Mouse (Mus musculus): ENCODE results near the gene Rab44. TPM values are rescaled to one million over a fixed set of nuclear protein-coding genes. Genes with fewer than 3 reads are reported as not detected.

Gene Rab44
- polyA plus RNA-seq, 1 experiment = 0.47 TPM

DNA sequence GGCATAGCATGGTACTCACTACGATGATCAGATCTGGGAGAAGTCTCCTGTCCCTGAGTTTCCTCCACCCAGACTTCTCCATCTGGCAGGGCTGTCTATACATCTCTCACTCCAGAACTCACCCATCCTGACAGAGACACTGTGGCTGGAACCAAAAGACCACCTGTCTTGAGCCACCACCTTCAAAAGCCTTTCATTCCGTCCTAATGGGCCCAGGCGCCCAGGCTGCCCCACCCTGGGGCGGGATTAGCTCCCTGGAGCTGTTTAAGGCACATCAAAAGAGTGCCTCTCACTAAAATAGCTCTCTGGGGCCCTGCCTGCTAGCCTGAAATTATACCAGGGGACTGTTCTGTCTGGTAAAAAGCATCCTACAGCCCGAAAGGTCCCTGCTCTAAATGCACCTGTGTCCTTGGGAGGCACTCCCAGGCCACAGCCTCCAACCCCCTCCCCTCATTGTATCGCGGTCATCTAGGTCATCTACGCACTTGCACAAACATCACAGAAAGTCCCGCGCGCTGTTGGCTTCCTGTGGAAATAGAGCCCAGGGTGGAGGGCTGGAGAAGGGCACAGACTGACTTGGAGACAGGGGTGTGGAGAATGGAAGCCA is 41.1 kb upstream of the Rab44 start:
- Histone ChIP-seq H3K4me3 (replicated peaks; ENCODE audit: insufficient read depth, low read depth, low read length) (no peak overlapping the region), H3K27me3 (ENCODE audit: control insufficient read depth, insufficient read depth, low read length) (no peaks in the 10 kb centered on the region), H3K4me1 (ENCODE audit: control insufficient read depth, insufficient read depth, low read length) (no peaks in the 10 kb centered on the region), H3K27ac (ENCODE audit: insufficient read depth, low read length) (peak overlapping the region; percentile 46; the same call in 1 of the 2 replicates)
- WGBS = 53% methylated on average over 11 of the region's 11 CpGs
- no peak for TF ChIP-seq POLR2A (IDR thresholded peaks at IDR 0.05; ENCODE audit: borderline replicate concordance, insufficient read depth, low read length)
- TF ChIP-seq CTCF (IDR thresholded peaks at IDR 0.05; ENCODE audit: borderline replicate concordance, insufficient read depth, low read depth, low read length) = no peak
- DNase-seq = no peak

- H3K27me3 ChIP-seq (ENCODE audit: control insufficient read depth, insufficient read depth, low read length) = no peaks in the 10 kb centered on the region
- WGBS = 38% methylated on average over 5 of the region's 5 CpGs
- no peaks in the 10 kb centered on the region for H3K4me1 ChIP-seq (ENCODE audit: control insufficient read depth, insufficient read depth, low read length)
- no peak overlapping the region for H3K4me3 ChIP-seq (replicated peaks; ENCODE audit: insufficient read depth, low read depth, low read length)
- peak overlapping the region; percentile 49; the same call in 1 of the 2 replicates for H3K27ac ChIP-seq (ENCODE audit: insufficient read depth, low read length)
- TF ChIP-seq CTCF (IDR thresholded peaks at IDR 0.05; ENCODE audit: borderline replicate concordance, insufficient read depth, low read depth, low read length) (no peak), POLR2A (IDR thresholded peaks at IDR 0.05; ENCODE audit: borderline replicate concordance, insufficient read depth, low read length) (no peak)
- no peak for DNase-seq
These were observed 40.6 kb upstream of the Rab44 start for GRCm38 (mm10) chr17:29073313-29073712.

DNA sequence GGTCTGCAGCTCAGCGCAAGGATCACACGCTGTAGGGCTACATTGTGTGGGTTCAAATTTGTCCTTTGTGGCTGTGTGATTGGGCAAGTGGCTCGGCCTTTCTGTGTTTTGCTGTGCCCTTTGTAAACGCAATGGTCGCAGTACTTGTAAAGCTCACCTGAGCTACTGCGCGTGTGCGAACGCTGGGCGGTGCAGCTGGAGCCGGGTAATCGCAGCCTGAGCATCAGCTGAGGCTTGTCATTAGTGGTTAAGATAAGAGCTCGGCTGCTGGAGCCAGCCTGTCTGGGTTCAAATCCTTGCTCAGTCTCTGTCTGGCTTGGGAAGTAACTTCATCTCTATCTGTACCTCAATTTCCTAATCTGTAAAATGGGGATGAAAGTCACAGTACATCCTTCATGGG is 39.9 kb upstream of the Rab44 start:
- no peak for DNase-seq
- no peaks in the 10 kb centered on the region for H3K4me1 ChIP-seq (ENCODE audit: control insufficient read depth, insufficient read depth, low read length)
- no peaks in the 10 kb centered on the region for H3K27me3 ChIP-seq (ENCODE audit: control insufficient read depth, insufficient read depth, low read length)
- WGBS = 94% methylated on average over 13 of the region's 13 CpGs
- no peak overlapping the region for H3K4me3 ChIP-seq (replicated peaks; ENCODE audit: insufficient read depth, low read depth, low read length)
- TF ChIP-seq POLR2A (IDR thresholded peaks at IDR 0.05; ENCODE audit: borderline replicate concordance, insufficient read depth, low read length) = no peak
- TF ChIP-seq CTCF (IDR thresholded peaks at IDR 0.05; ENCODE audit: borderline replicate concordance, insufficient read depth, low read depth, low read length) = no peak
- H3K27ac ChIP-seq (ENCODE audit: insufficient read depth, low read length) = no peak overlapping the region

- no peak overlapping the region for H3K4me3 ChIP-seq (replicated peaks; ENCODE audit: insufficient read depth, low read depth, low read length)
- WGBS = 59% methylated on average over 8 of the region's 8 CpGs
- TF ChIP-seq CTCF (IDR thresholded peaks at IDR 0.05; ENCODE audit: borderline replicate concordance, insufficient read depth, low read depth, low read length) = no peak
- TF ChIP-seq POLR2A (IDR thresholded peaks at IDR 0.05; ENCODE audit: borderline replicate concordance, insufficient read depth, low read length) = no peak
- H3K27ac ChIP-seq (ENCODE audit: insufficient read depth, low read length) = no peak overlapping the region
- DNase-seq = no peak
- H3K27me3 ChIP-seq (ENCODE audit: control insufficient read depth, insufficient read depth, low read length) = no peaks in the 10 kb centered on the region
- H3K4me1 ChIP-seq (ENCODE audit: control insufficient read depth, insufficient read depth, low read length) = no peaks in the 10 kb centered on the region
These were observed 37.7 kb upstream of the Rab44 start for GRCm38 (mm10) chr17:29076235-29076634.

GRCm38 (mm10) chr17:29077786-29078509 is 36.0 kb upstream of the Rab44 start:
- Histone ChIP-seq H3K27ac (ENCODE audit: insufficient read depth, low read length) (peak overlapping the region; percentile 78; the same call in 1 of the 2 replicates), H3K27me3 (ENCODE audit: control insufficient read depth, insufficient read depth, low read length) (no peaks in the 10 kb centered on the region), H3K4me1 (ENCODE audit: control insufficient read depth, insufficient read depth, low read length) (no peaks in the 10 kb centered on the region), H3K4me3 (replicated peaks; ENCODE audit: insufficient read depth, low read depth, low read length) (peak overlapping the region; percentile 16)
- DNase-seq = no peak
- 34% methylated on average over 14 of the region's 14 CpGs for whole genome bisulfite sequencing
- no peak for TF ChIP-seq CTCF (IDR thresholded peaks at IDR 0.05; ENCODE audit: borderline replicate concordance, insufficient read depth, low read depth, low read length)
- no peak for TF ChIP-seq POLR2A (IDR thresholded peaks at IDR 0.05; ENCODE audit: borderline replicate concordance, insufficient read depth, low read length)

- 43% methylated on average over 25 of the region's 25 CpGs for WGBS
- H3K27ac ChIP-seq (ENCODE audit: insufficient read depth, low read length) = peak overlapping the region; percentile 78; the same call in 1 of the 2 replicates
- DNase-seq = no peak
- H3K4me1 ChIP-seq (ENCODE audit: control insufficient read depth, insufficient read depth, low read length) = no peaks in the 10 kb centered on the region
- H3K4me3 ChIP-seq (replicated peaks; ENCODE audit: insufficient read depth, low read depth, low read length) = peak overlapping the region; percentile 30
- no peaks in the 10 kb centered on the region for H3K27me3 ChIP-seq (ENCODE audit: control insufficient read depth, insufficient read depth, low read length)
- TF ChIP-seq CTCF (IDR thresholded peaks at IDR 0.05; ENCODE audit: borderline replicate concordance, insufficient read depth, low read depth, low read length) (no peak), POLR2A (IDR thresholded peaks at IDR 0.05; ENCODE audit: borderline replicate concordance, insufficient read depth, low read length) (no peak)
These were observed 35.2 kb upstream of the Rab44 start for GRCm38 (mm10) chr17:29078519-29079383.

- 61% methylated on average over 23 of the region's 23 CpGs for WGBS
- H3K4me1 ChIP-seq (ENCODE audit: control insufficient read depth, insufficient read depth, low read length) = no peaks in the 10 kb centered on the region
- TF ChIP-seq POLR2A (IDR thresholded peaks at IDR 0.05; ENCODE audit: borderline replicate concordance, insufficient read depth, low read length) = no peak
- TF ChIP-seq CTCF (IDR thresholded peaks at IDR 0.05; ENCODE audit: borderline replicate concordance, insufficient read depth, low read depth, low read length) = no peak
- DNase-seq = no peak
- H3K4me3 ChIP-seq (replicated peaks; ENCODE audit: insufficient read depth, low read depth, low read length) = no peak overlapping the region
- no peaks in the 10 kb centered on the region for H3K27me3 ChIP-seq (ENCODE audit: control insufficient read depth, insufficient read depth, low read length)
- H3K27ac ChIP-seq (ENCODE audit: insufficient read depth, low read length) = no peak overlapping the region
These were observed 33.0 kb upstream of the Rab44 start for GRCm38 (mm10) chr17:29080758-29081617.

Data from cerebellum, adult 2 months (tissue).